Mouse (Mus musculus) skeletal muscle tissue, adult 2 months (tissue): ENCODE measurements at regions not wholly inside any gene's neighbourhood (a gene's known extent, or its start where the extent isn't known, plus 50 kb on each side); places are given as distances from the start of the nearest gene placed in this dataset.

Experiments
- DNase-seq: peaks from one replicate; pipeline ENCODE4 v3.0.0-alpha.2; 2012; ENCODE audit warnings: low read depth, low spot score

GRCm38 (mm10) chr9:117692486-117692885, 62.8 kb upstream of the Rbms3 start:
- no peak for DNase-seq

- DNase-seq, result no peak
These were observed 60.2 kb upstream of the Rbms3 start for GRCm38 (mm10) chr9:117689946-117690345.
